Mouse (Mus musculus): ENCODE data around the gene Ptpn21.

Gene Ptpn21

GRCm38 (mm10) chr12:98662617-98663016, 74.6 kb downstream of the Ptpn21 start:
- DNase-seq (ENCODE audit: extremely low read depth, low read depth), result no peak

GRCm38 (mm10) chr12:98656873-98657272, 80.3 kb downstream of the Ptpn21 start:
- no peak for DNase-seq (ENCODE audit: extremely low read depth, low read depth)

GRCm38 (mm10) chr12:98644852-98645251, 92.4 kb downstream of the Ptpn21 start:
- peak; percentile 9 for DNase-seq (ENCODE audit: extremely low read depth, low read depth)

GRCm38 (mm10) chr12:98628260-98628970, 108.8 kb downstream of the Ptpn21 start:
- no peak for DNase-seq (ENCODE audit: extremely low read depth, low read depth)

- peak; percentile 56 for DNase-seq (ENCODE audit: extremely low read depth, low read depth)
Measured at GRCm38 (mm10) chr12:98627392-98628259, 109.6 kb downstream of the Ptpn21 start, which contains the start of gene Spata7. Spata7 (plus strand) TSS chr12:98628157.

Data from MEL-GATA-1-ER (cell line).